Mouse (Mus musculus) adrenal gland, postnatal 25 days (tissue): ENCODE results near the gene Stard3. TPM values are rescaled to one million over a fixed set of nuclear protein-coding genes. Genes with fewer than 3 reads are reported as not detected.
"Not testable (repeated sequence)": the region's sequence is repeated elsewhere in the genome, so short reads cannot be mapped to it uniquely, and the experiment has no call there.

ENCODE experiments used
- DNase-seq: peaks from one replicate; pipeline ENCODE4 v3.0.0; 2021; ENCODE audit warnings: mixed read lengths
- total RNA-seq: library from RNA; stranded (reverse); gene quantifications from 2 replicates; pipeline ENCODE4 v1.2.3, GENCODE M21; 2021

Gene Stard3
- total RNA-seq, 1 experiment from 2014 or later, result 23.6 TPM

DNA sequence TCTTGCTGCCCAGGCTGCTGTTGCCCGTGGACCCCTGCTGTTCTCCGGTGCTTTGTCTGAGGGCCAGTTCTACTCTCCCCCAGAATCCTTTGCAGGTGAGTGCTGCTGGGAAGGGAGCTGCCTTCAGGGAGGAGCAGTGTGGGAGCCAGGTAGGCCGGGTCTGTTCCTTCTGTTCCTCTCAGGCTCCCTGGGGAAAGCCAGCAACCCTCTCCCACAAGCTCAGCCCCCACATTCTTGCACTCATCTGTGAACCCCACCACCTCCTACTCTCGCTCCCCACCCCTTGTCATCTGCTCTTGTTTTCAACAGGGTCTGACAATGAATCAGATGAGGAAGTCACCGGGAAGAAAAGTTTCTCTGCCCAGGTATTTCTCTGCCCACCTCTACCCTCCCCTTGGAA lies 18.6 kb downstream of the Stard3 start:
- DNase-seq, result no peak

GRCm38 (mm10) chr11:98377787-98378186 lies 19.6 kb downstream of the Stard3 start:
- DNase-seq, result no peak

DNA sequence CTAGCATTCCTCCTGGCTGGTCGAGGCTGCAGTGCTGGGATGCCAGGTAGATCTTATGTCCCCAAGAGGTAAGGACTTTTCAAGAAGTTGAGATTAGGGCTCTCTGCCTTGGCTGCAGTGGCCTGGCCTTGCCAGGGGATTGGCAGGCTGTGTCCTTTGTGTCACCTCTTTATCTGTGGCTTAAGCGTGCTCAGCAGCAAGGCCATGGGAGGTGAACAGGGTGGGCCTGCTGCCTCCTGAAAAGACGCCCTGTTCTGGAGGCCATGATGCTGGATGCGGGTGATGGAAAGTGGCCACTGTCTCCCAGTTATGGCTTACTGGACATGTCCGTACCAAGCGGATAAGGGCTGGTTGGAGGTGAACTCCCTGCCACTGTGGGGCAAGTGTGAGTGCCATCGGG lies 21.2 kb downstream of the Stard3 start:
- DNase-seq, result no peak

- DNase-seq, result no peak
These were observed 21.9 kb downstream of the Stard3 start for GRCm38 (mm10) chr11:98380106-98380505.

DNA sequence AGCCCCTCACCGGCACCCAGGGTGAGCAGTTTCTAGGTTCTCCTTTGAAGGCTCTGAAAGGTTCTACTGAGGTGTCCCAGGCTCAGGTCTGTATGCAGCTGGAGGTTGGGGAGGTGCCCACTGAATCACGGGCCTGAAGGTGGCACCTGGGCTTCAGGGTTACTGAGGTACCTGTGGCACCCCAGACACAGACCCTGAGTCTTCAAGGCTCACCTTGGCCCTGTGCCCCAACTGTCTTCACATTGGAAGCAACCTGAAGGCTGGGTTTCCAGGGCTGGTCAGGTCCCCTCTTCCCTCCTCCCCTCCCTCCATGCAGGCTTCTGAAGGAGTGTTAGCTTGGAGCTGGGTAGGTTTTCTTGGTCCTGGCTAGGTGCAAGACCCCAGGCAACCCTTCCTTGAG lies 23.5 kb downstream of the Stard3 start:
- DNase-seq, result no peak

DNA sequence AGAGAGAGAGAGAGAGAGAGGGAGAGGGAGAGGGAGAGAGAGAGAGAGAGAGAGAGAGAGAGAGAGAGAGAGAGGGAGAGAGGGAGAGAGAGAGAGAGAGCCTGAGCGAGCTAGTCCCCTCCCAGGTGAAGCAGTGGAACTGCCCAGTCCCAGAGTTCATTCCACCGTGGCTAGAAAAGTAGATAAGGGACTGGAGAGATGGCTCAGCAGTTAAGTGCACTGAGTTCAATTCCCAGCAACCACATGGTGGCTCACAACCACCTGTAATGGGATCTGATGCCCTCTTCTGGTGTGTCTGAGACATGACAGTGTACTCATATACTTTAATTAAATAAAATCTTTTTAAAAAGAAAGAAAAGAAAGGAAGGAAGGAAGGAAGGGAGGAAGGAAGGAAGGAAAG lies 24.2 kb downstream of the Stard3 start:
- DNase-seq, result not testable (repeated sequence)

GRCm38 (mm10) chr11:98383261-98384030 lies 25.3 kb downstream of the Stard3 start, which contains the start of gene Tcap:
TSS of gene Tcap (plus strand) at chr11:98383811.
- no peak for DNase-seq

- no peak for DNase-seq
These were observed 26.0 kb downstream of the Stard3 start for GRCm38 (mm10) chr11:98384216-98384615.

- no peak for DNase-seq
These were observed 26.8 kb downstream of the Stard3 start for GRCm38 (mm10) chr11:98384721-98385637.

- DNase-seq, result no peak
These were observed 27.7 kb downstream of the Stard3 start, which contains the start of gene Pnmt for GRCm38 (mm10) chr11:98385638-98386585. TSS of gene Pnmt (plus strand) at chr11:98386450.

- DNase-seq, result no peak
These were observed 28.4 kb downstream of the Stard3 start for GRCm38 (mm10) chr11:98386596-98386995.

DNA sequence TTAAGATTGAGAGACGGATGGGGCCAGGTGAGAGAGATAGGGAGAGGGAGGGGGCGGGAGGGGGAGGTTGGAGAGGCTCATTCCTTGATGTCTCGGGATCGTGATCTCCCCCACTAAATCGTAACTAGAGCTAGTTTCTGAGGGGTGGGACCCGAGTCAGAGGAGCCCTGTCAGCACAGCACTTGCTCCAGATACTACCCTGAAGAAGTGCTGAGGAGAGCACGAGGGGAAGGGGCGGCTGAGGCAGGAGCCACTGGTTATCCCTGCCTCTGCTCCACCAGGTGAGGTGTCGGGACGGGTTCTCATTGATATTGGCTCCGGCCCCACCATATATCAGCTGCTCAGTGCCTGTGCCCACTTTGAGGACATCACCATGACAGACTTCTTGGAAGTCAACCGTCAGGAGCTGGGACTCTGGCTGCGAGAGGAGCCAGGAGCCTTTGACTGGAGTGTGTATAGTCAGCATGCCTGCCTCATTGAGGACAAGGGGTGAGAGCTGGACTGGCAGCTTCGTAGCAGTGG lies 28.9 kb downstream of the Stard3 start:
- DNase-seq, result no peak

DNA sequence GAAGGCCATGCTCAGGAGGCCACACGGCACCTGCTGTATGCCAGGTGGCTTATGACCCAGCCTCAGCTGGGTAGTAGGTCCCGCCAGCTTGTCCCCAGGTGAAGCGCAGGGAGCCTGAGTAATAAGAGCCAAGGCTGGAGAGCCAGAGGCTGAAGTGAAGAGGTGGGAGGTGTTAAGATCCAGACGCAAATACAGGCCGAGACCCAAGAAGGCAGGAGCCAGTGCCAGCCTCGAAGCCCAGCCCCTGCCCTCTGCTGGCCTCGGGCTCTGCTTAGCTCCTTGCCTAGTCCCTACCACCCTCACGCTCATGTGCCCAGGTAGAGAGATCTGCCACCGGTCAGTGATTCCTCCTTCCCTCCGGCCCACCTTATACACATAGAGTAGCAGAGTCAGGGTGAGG lies 30.1 kb downstream of the Stard3 start:
- DNase-seq, result no peak

DNA sequence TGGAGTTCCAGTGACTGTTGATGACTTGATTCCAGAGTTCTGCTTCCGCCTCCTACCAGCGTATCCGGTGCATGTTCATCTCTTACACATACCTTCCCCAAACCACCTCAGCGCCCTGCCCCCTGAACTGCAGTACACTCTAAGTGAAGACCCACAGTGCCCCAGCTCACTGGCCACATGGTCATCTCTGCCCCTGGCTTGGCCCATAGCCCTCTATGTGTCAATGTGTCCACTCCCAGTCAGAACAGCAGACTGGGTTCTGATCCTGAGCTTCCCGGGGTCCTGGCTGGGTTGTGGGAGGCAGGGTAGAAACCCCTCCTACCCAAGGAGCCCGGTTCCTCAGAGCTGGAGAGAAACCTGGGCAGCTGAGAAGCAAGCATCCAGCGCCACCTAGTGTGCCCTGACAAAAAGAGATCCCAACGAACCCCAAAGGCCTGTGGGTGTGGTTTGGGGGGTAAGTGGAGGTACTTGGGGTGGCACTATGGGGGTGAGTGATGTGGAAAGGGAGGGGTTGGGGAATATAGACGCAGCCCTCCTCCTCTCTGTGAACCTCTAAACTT lies 31.1 kb downstream of the Stard3 start:
- peak; percentile 39 for DNase-seq

- no peak for DNase-seq
These were observed 32.0 kb downstream of the Stard3 start for GRCm38 (mm10) chr11:98390141-98390540.

DNA sequence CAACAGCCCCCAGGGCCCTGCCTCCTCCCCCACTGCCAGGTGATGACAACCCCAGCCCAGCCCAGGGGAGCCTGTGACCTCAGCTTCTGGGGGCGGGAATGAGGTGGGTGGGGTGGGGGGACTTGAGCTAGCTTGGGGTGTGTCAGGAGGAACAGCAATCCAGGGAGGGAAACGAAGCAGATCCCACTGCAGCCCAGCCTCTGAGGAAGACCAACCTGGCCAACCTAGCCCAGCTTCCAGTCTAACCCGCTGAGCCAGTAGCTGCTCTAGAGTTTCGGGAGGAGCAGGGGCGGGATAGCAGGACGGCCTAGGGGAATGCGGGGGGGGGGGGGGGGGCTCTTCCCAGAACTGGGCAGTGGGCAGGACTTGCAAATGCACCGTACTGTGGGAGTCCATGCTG lies 33.9 kb downstream of the Stard3 start:
- no peak for DNase-seq

DNA sequence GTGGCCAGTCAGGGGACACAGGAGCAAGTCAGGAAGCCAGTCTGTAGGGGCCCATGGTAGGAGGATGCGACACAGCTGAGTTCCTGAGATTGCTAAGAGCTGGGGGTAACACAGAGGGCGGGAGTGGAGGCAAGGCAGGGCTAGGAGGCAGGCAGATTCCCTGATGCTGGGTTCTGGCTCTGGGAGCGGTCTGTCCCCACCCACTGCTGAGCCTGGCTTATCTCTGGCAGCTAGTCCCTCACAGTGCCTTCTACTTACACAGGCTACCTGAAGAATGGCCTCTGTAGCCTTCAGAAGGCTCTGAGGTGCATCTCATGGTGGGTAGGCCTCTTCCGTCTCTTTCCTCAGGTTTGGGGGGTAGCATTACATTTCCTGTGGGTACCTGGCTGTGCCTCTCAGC lies 34.5 kb downstream of the Stard3 start:
- DNase-seq, result no peak

GRCm38 (mm10) chr11:98393317-98393716 lies 35.1 kb downstream of the Stard3 start:
- peak; percentile 34 for DNase-seq

DNA sequence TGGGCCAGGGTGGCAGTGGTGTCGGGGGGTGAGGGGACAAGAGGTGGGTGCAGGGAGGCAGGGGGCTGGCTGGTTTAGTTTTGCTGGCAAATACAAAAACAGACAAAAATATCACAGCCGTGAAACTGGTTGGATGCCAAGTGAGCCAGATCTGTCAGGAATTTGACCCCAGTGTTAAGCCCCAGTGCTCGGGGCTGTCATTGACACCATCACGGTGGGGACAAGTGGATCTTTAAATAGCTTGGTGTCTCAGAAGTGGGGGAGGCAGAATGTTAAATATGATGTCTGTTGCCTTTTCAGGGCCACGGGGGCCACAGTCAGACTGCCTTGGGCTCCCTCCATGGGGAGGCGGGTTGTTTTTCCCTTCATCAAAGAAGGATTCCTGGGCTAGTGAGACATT lies 36.1 kb downstream of the Stard3 start:
- DNase-seq, result no peak

- DNase-seq, result no peak
These were observed 36.9 kb downstream of the Stard3 start for GRCm38 (mm10) chr11:98395041-98395440.

- DNase-seq, result no peak
These were observed 39.8 kb downstream of the Stard3 start for GRCm38 (mm10) chr11:98397946-98398345.
